Mouse (Mus musculus) layer of hippocampus, postnatal 14 days (tissue): ENCODE results near the gene Hs6st1. TPM values are rescaled to one million over a fixed set of nuclear protein-coding genes. Genes with fewer than 3 reads are reported as not detected.

Experiments
- DNase-seq, 2 experiments: peaks; one replicate each; pipeline ENCODE4 v3.0.0; 2021 to 2022; ENCODE audit warnings: low spot score in 2 of 2, mixed read lengths in 1 of 2
- total RNA-seq, 2 experiments: library from RNA; stranded (reverse); gene quantifications; 2 replicates each; pipeline ENCODE4 v1.2.3; 2021

Hs6st1 gene
- total RNA-seq, 2 experiments from 2014 or later: 44.3 to 49.6 TPM

DNA sequence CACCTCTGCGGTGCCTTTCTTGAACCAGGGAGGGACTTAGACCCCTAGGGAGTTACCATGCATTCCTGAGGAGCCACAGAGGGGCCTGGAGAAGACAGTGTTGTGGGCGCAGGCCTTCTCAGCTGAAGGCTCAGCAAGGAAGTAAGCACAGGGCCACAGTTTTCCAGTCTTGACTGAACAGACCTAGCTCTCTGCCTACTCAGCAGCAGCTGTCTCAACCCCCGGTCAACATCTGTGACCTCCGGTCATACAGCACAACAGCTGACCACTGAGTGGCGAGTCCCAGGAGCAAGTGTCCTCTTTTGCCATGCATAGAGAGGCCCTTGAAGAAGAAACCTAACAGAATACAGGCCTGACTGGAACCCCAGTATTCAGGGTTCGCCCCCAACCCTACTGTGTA lies 14.0 kb downstream of the Hs6st1 start:
- no peak for DNase-seq

DNA sequence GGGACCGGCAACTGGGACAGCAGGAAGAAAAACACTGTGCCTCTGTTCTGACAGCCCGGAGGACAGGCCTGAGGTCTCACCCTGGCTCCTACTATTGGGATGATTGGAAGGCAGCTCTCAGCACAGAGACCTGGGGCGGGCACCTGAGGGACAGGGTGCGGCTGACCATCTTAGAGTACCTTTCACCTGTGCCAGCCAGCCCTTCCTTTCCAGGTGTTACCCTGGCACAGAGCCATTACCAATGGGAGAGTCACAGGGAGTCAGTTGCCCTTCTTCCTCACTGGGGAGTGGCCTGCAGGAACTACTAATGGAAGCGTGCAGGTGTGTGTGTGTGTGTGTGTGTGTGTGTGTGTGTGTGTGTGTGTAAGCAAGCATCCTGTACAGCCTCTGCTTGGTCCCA lies 15.4 kb downstream of the Hs6st1 start:
- DNase-seq: no peak

DNA sequence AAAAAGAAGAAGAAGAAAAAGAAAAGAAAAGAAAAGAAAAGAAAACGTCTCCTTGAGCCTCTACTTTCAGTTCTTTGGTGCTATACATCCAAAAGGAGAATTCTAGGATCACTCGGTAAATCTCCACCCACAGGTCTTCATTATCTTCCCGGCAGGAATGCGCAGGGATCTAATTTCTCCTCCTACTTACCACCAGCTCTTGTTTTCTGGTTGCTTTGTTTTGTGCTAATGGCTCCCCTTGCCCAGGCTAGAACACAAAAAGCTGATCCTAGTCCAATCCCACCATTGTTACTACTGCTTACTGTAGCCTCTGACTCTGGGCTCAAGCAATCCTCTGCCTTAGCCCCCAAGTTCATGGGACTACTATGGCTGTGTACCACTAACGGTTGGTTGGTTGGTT lies 16.9 kb downstream of the Hs6st1 start:
- no peak for DNase-seq

DNA sequence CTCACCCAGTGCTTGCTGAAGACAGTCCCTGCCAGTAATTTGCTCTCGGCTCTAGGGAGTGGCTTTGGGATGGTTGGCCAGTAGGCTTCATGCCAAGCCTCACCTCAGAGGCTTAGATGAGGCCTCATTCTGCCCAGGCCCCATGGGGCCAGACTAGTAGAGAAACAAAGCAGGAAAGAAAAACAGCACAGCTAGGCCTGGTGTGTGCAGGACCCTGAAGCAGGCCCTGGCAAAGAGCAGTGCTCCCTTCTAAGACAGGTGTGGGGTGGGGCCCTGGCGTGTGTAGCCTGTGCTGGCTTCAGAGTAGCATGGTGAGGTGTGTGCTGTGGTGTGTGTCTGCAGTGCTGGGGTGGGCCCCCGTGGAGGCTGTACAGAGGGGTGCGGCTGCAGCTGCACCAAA lies 20.2 kb downstream of the Hs6st1 start:
- DNase-seq: no peak

GRCm38 (mm10) chr1:36089481-36089880 lies 21.3 kb downstream of the Hs6st1 start:
- DNase-seq: no peak

- no peak for DNase-seq
Observed at GRCm38 (mm10) chr1:36090011-36090721, 22.0 kb downstream of the Hs6st1 start.

DNA sequence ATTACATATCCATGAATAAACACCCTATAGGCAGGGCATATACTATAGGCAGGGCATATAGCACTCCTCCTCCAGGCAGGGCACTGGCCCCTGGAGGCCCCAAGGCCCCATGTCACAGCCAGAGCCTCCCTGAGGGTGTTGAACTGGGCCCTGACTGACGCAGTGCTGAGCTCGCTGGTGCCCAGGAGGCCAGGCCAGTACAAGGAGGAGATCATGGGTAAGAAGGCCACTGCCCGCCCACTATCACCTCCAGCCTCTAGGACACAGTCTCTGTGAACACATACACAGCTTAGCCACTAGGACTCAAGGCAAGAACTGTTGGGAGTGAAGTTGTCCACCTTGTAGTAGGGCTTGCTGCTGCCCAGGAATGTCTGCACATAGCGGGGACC lies 22.5 kb downstream of the Hs6st1 start:
- DNase-seq: no peak

DNA sequence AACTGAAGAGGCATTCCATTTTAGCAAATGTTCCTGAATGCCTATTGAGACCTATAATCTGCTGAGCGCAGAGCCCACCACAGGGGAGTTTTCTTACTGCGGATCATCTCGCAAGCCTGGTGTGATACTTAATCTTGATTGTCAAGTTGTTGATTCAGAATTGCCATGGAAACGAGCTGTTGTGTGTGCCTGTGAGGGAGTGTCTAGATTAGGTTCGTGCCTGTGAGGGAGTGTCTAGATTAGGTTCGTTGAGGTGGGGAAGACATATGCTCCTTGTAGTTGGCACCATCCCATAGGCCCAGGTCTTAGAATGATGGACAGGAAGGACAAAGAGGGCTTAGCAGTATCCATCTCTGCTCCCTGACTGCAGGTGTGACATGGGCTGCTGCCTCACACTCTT lies 23.0 kb downstream of the Hs6st1 start:
- no peak for DNase-seq

- DNase-seq: no peak
Observed at GRCm38 (mm10) chr1:36093741-36094140, 25.5 kb downstream of the Hs6st1 start.

DNA sequence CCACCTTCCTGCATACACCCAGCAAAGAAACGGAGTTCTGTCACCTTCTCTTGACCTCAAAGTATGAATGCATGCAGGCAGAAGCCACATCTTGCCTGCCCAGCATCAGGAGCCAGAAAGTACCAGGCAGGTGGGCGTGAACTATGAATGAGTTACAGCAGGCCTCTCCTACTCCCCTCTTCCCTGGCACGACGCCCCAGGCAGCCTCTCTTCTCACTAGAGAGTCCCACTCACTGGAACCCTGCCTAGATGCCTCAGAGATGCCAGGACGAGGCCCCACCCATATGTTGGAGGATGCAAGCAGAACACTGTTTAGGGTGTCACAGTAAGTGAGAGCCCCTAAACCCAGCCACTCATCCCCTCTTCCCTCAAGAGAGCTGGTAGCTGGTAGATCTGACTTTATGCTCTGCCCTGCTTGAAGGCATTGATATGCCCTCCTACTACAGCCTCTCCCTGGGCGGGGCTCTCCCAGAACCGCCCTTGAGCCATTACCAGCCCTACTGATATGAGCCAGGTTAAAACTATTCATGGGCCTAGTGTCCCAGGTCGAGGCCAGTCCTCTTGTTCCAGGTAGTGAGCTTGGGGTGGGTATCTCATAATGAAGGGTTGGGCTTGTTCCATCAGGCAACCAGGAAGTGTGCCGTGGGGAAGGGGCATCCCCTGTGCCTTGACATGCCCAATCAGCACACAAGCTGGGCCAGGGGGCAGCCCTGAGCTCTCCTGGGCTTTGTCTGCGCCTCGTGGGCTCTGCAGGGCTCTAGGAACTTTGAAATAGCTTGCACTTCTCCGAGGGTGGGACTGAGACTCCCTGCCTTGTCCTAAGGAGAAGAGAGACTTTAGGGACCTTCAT lies 27.4 kb downstream of the Hs6st1 start:
- DNase-seq: peak; percentile 89 to 96

- no peak for DNase-seq
Observed at GRCm38 (mm10) chr1:36098432-36098831, 30.2 kb downstream of the Hs6st1 start.

- DNase-seq: no peak
Observed at GRCm38 (mm10) chr1:36100371-36100770, 32.2 kb downstream of the Hs6st1 start.

DNA sequence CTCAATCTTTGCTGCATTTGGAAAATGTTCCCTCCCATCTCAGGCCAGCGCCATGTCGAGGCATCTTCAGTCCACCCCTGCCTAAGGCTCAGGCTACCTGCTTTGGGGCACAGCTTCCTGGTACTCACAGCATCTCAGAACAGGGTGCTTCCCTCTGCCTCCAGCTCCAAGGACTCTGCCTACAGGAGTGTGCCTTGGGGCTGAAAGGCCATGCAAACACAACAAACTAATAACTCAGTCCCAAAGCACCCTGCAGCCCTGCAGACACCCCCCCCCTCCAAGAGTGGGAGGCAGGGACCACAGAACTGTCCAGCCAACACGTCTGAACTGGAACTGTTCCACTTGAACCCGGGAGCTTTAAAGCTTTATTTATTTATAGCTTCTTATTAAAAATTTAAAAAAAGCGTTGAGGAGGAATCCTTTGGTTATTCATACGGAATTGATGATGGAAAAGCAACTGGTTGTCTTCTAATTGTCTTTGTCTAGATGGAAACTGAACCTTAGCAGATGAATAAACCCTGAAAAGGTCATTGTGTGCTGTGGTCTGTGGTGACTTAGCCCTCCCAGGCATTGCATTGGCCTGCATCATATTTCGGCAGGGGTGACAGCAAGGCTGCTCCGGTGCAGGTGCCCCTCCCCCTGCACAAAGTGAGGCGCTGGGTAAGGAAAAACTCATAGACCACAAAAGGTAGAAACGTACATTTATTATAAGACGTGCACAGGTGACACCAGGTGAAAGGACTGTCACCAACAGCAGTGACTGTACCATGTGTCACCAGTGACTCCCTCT lies 37.9 kb downstream of the Hs6st1 start:
- no peak for DNase-seq

DNA sequence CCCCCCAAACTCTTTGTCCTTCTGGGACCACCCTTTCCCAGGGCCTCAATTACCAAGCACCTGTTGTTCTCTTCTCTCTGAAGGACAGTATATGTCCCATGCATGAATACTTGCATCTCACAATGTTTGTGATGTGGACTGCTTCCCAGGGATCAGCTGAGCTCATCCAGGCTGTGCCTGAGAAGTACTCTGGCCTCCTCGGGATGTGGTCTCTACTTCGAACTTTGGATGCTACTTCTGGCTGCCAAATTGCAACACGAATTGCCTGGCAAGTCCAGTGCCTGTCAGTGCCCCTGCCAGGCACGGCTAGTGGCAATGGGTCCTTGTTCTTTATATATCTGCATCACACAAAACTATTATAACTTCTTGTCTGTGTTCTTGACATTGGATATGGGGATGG lies 41.8 kb downstream of the Hs6st1 start:
- DNase-seq: no peak

- no peak for DNase-seq
Observed at GRCm38 (mm10) chr1:36112665-36113064, 44.5 kb downstream of the Hs6st1 start.

- no peak for DNase-seq
Observed at GRCm38 (mm10) chr1:36113670-36114069, 45.5 kb downstream of the Hs6st1 start.

GRCm38 (mm10) chr1:36114844-36115243 lies 46.6 kb downstream of the Hs6st1 start:
- no peak for DNase-seq

- DNase-seq: no peak
Observed at GRCm38 (mm10) chr1:36116488-36116887, 48.3 kb downstream of the Hs6st1 start.

DNA sequence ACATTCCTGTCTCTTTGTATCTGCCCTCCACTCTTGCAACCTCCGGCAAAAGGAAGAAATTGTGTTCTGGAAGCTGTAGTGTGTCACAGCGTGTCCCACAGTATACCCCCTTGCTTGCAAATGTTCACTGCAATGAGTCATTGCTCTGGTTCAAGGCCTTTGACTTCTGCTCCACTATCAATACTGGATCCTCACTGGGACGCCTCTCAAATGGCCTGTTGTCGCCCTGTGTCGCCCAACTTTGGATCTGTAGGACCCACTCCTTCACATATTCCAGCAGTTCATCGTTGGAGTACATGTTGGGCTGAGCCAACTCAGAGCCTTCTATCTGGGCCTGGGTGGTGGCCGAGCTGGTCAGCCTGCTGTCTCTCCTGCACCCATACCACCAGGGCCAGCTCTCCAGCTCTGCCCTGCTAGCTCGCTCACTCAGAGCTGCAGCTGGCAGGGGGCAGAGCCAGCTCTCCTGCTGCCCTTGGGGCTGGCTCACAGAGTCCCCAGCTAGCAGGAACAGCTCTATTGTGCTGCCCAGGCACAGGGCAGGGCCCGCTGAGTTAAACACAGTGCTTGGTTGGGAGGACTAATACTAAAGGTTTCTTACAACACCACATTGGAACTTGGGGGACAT lies 50.0 kb downstream of the Hs6st1 start:
- peak in 1 of 2 experiments; percentile 9 for DNase-seq

DNA sequence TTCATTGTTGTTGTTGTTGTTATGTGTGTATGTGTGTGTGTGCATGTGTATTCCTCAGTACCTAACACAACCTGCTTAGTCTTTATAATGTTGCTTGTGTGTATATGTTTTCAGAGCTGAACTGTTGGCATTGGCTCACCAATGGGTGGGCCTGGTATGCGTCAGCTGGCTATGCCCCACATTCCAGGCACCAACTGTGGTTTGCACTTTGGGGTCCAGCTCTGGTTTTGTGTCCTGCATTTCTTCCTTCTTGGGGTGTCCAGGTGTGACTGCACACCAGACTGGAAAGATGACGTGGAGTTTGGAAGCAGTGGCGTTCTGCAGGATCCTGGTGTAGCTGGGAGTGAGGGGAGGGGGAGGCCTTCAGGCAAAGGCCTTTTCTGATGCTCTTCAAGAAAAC lies 50.8 kb downstream of the Hs6st1 start:
- DNase-seq: no peak

DNA sequence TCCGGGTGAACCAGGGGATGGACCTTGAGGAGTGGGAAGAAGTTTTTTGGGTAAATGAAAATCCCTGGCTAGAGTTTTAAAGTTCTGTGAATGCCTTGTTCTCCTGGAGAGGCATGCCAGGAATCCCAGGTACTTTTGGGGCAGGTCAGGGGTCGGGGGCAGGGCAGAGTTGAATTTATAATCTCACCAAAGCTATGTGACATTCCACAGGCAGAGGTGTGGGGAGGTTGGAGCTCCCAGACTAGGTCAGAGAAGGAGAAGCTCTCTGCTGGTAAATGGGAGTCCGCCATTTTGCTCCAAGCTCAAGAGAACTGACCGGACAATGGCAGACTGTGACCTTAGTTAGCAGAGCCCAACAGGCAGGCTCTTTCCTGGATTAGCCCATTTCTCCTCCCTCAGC lies 51.2 kb downstream of the Hs6st1 start:
- no peak for DNase-seq
